ENCODE assay signal across 19 mouse cellular contexts in genomic region chr15:99431504-99431903, GRCm38 (mm10). TPM values are rescaled to one million over a fixed set of nuclear protein-coding genes. Genes with fewer than 3 reads are reported as not detected.
DNase-seq lines count a peak whose midpoint lies in the region; ATAC-seq and TF ChIP-seq lines count a peak whose summit lies in the region.
"Had no signal": no experiment of that assay in that cellular context is flagged by ENCODE, and none has a peak within 500 bp of the region (broad histone marks: within the 10 kb centered on the region; RNA-seq: fewer than 3 reads in every experiment).

No protein-coding gene starts in this region.

- no peak overlapping the region for H3K4me2 ChIP-seq in kidney, embryonic 14.5 days (replicated peaks; ENCODE audit: low read depth, low read length)
- no peak overlapping the region for H3K4me2 ChIP-seq in lung, postnatal 0 days (replicated peaks; ENCODE audit: low read depth, low read length)
- peak overlapping the region; percentile 79 for H3K4me2 ChIP-seq in myocyte (ENCODE audit: low read depth)
- no peak overlapping the region for H3K4me2 ChIP-seq in forebrain, embryonic 15.5 days (replicated peaks)
- H3K4me2 ChIP-seq: hindbrain, embryonic 15.5 days; midbrain, embryonic 15.5 days had no signal

- no peaks in the 10 kb centered on the region for H3K9me3 ChIP-seq in kidney, embryonic 14.5 days (ENCODE audit: control insufficient read depth, low read length)
- H3K9me3 ChIP-seq in lung, postnatal 0 days (ENCODE audit: low read length), result no peaks in the 10 kb centered on the region
- H3K9me3 ChIP-seq in forebrain, embryonic 15.5 days, result no peaks in the 10 kb centered on the region
- H3K9me3 ChIP-seq: forebrain, embryonic 10.5 days; hindbrain, embryonic 15.5 days; midbrain, embryonic 15.5 days had no signal

- peak overlapping the region; percentile 29 for H3K27ac ChIP-seq in heart, adult 2 months
- H3K27ac ChIP-seq in kidney, embryonic 14.5 days (ENCODE audit: low read depth, low read length), result peak overlapping the region; percentile 9; the same call in 1 of the 2 replicates
- no peak overlapping the region for H3K27ac ChIP-seq in lung, postnatal 0 days (ENCODE audit: low read length)
- no peak overlapping the region for H3K27ac ChIP-seq in forebrain, embryonic 15.5 days (replicated peaks)
- H3K27ac ChIP-seq: forebrain, embryonic 10.5 days; hindbrain, embryonic 15.5 days; kidney, postnatal 0 days; midbrain, embryonic 15.5 days had no signal

- H3K4me1 ChIP-seq in heart, adult 2 months (ENCODE audit: control insufficient read depth, insufficient read depth, low read length), result peaks cover 2% of the 10 kb centered on the region
- H3K4me1 ChIP-seq in kidney, embryonic 14.5 days (ENCODE audit: control insufficient read depth, insufficient read depth, low read length), result peaks cover 25% of the 10 kb centered on the region
- H3K4me1 ChIP-seq in lung, postnatal 0 days (ENCODE audit: insufficient read depth, low read depth, low read length), result 0 out of 2 replicates have a peak, but pooled peaks cover 3% of the 10 kb centered on the region
- H3K4me1 ChIP-seq in forebrain, embryonic 15.5 days, result peaks cover 12% of the 10 kb centered on the region

- no peak for TF ChIP-seq POLR2A in heart, adult 2 months (IDR thresholded peaks at IDR 0.05; ENCODE audit: insufficient read depth, low read depth, low read length)
- no peak for TF ChIP-seq POLR2A in myocyte (IDR thresholded peaks at IDR 0.05; ENCODE audit: insufficient read length, low read depth)

- no peak for TF ChIP-seq EP300 in heart, adult 2 months (IDR thresholded peaks at IDR 0.05; ENCODE audit: insufficient read depth, low read depth, low read length)
- no peak for TF ChIP-seq EP300 in lung, postnatal 0 days (IDR thresholded peaks at IDR 0.05)

- H3K4me3 ChIP-seq in heart, adult 2 months, result no peak overlapping the region
- H3K4me3 ChIP-seq in kidney, embryonic 14.5 days (ENCODE audit: low read length), result no peak overlapping the region
- H3K4me3 ChIP-seq in lung, postnatal 0 days (ENCODE audit: low read depth, low read length), result no peak overlapping the region
- H3K4me3 ChIP-seq in myocyte, result no peak overlapping the region
- H3K4me3 ChIP-seq in forebrain, embryonic 15.5 days, result no peak overlapping the region
- H3K4me3 ChIP-seq: forebrain, embryonic 10.5 days; hindbrain, embryonic 15.5 days; midbrain, embryonic 15.5 days had no signal

- no peak for DNase-seq in heart, adult 2 months
- DNase-seq in heart, adult 8-10 months (ENCODE audit: low spot score), result no peak
- DNase-seq in kidney, adult 18-20 months, result no peak
- peak; percentile 54 for DNase-seq in lung, postnatal 0 days (ENCODE audit: low spot score)
- no peak for DNase-seq in lung, postnatal 25 days (ENCODE audit: low spot score)
- DNase-seq: adrenal gland, postnatal 10 days; cerebellum, adult 8-10 months; cerebellum, postnatal 36 days; embryo, embryonic 11 days; layer of hippocampus, adult 9-11 months; lung, postnatal 36 days; thymus, postnatal 14 days had no signal

- H3ac ChIP-seq in myocyte (ENCODE audit: control insufficient read depth, insufficient read length), result no peak overlapping the region

- no peaks in the 10 kb centered on the region for H3K27me3 ChIP-seq in heart, adult 2 months (ENCODE audit: control insufficient read depth, insufficient read depth, low read length)
- H3K27me3 ChIP-seq in kidney, embryonic 14.5 days (ENCODE audit: control insufficient read depth, insufficient read depth, low read length), result no peaks in the 10 kb centered on the region
- no peaks in the 10 kb centered on the region for H3K27me3 ChIP-seq in lung, postnatal 0 days (replicated peaks; ENCODE audit: insufficient read depth, low read length)
- no peaks in the 10 kb centered on the region for H3K27me3 ChIP-seq in myocyte (ENCODE audit: control insufficient read depth, insufficient read depth, insufficient read length)
- H3K27me3 ChIP-seq in forebrain, embryonic 15.5 days, result no peaks in the 10 kb centered on the region
- H3K27me3 ChIP-seq: hindbrain, embryonic 15.5 days; midbrain, embryonic 15.5 days had no signal

- H3K9ac ChIP-seq in heart, adult 2 months (ENCODE audit: low read depth, low read length), result no peak overlapping the region
- no peak overlapping the region for H3K9ac ChIP-seq in kidney, embryonic 14.5 days (ENCODE audit: low read depth, low read length)
- no peak overlapping the region for H3K9ac ChIP-seq in lung, postnatal 0 days (replicated peaks; ENCODE audit: low read depth)
- no peak overlapping the region for H3K9ac ChIP-seq in forebrain, embryonic 15.5 days (replicated peaks)
- H3K9ac ChIP-seq: hindbrain, embryonic 15.5 days; midbrain, embryonic 15.5 days had no signal

- 58% methylated on average over 7 of the region's 7 CpGs for WGBS in heart, adult 2 months
- WGBS in kidney, embryonic 14.5 days, result 66% methylated on average over 7 of the region's 7 CpGs
- 62% methylated on average over 7 of the region's 7 CpGs for WGBS in lung, postnatal 0 days
- 85% methylated on average over 7 of the region's 7 CpGs for WGBS in forebrain, embryonic 15.5 days

- no peaks in the 10 kb centered on the region for H3K79me2 ChIP-seq in heart, adult 2 months (replicated peaks; ENCODE audit: control insufficient read depth, insufficient read depth, low read length)
- H3K79me2 ChIP-seq in myocyte (ENCODE audit: control insufficient read depth, insufficient read depth), result peaks cover 37% of the 10 kb centered on the region

- no peak for TF ChIP-seq CTCF in heart, adult 2 months (IDR thresholded peaks at IDR 0.05)
- TF ChIP-seq CTCF in lung, postnatal 0 days (IDR thresholded peaks at IDR 0.05), result no peak

- intact Hi-C loops in heart, adult 2 months (cut with DNase I), result no loop called here

- ATAC-seq in kidney, embryonic 14.5 days (ENCODE audit: low FRiP score, low TSS enrichment), result no peak
- peak; percentile 12; the same call in 1 of the 2 replicates for ATAC-seq in lung, postnatal 0 days
- ATAC-seq in forebrain, embryonic 15.5 days (replicated peaks), result no peak
- ATAC-seq: midbrain, embryonic 15.5 days had no signal

- H3K36me3 ChIP-seq in heart, adult 2 months (ENCODE audit: control insufficient read depth, insufficient read depth, low read length), result no peaks in the 10 kb centered on the region
- peaks cover 58% of the 10 kb centered on the region for H3K36me3 ChIP-seq in kidney, embryonic 14.5 days (ENCODE audit: control insufficient read depth, insufficient read depth, low read length)
- peaks cover 8% of the 10 kb centered on the region for H3K36me3 ChIP-seq in lung, postnatal 0 days (ENCODE audit: insufficient read depth, low read length)
- H3K36me3 ChIP-seq in myocyte (ENCODE audit: control insufficient read depth, insufficient read depth), result peaks cover 20% of the 10 kb centered on the region
- peaks cover 32% of the 10 kb centered on the region for H3K36me3 ChIP-seq in forebrain, embryonic 15.5 days

TF ChIP-seq in myocyte, 11 proteins besides CTCF, POLR2A, EP300 and RAD21:
- TF ChIP-seq CEBPB (IDR thresholded peaks at IDR 0.05; ENCODE audit: insufficient read depth, poor library complexity, severe bottlenecking) (no peak), MAX (IDR thresholded peaks at IDR 0.05; ENCODE audit: low read depth) (no peak), POLR2AphosphoS2 (IDR thresholded peaks at IDR 0.05; ENCODE audit: insufficient read length, low read depth) (peak; percentile 49), MYOG (IDR thresholded peaks at IDR 0.05; ENCODE audit: control insufficient read depth in 1 of 3, insufficient read depth in 1 of 3, insufficient read length in 2 of 3, low read depth in 2 of 3) (peak in 2 of 3 experiments; percentile 86 to 92), SRF (IDR thresholded peaks at IDR 0.05; ENCODE audit: control insufficient read depth, insufficient read length, low read depth) (no peak), TCF3 (IDR thresholded peaks at IDR 0.05; ENCODE audit: insufficient read length, low read depth) (no peak), MYOD1 (IDR thresholded peaks at IDR 0.05; ENCODE audit: control insufficient read depth in 1 of 3, insufficient read length in 2 of 3, low read depth in 2 of 3) (peak in 2 of 3 experiments; percentile 94 to 96), REST (IDR thresholded peaks at IDR 0.05; ENCODE audit: insufficient read depth, insufficient read length) (no peak), E2F4 (IDR thresholded peaks at IDR 0.05; ENCODE audit: insufficient read depth) (no peak), USF1 (IDR thresholded peaks at IDR 0.05; ENCODE audit: low read depth) (no peak), TCF12 (IDR thresholded peaks at IDR 0.05; ENCODE audit: insufficient read depth, poor library complexity, severe bottlenecking) (peak; percentile 52)
TF ChIP-seq in myocyte: peak in this region for 4.

RNA-seq across cellular contexts. Expression of gene Nckap5l, which starts 26.0 kb away (rescaled TPM):
- 1 to 10 TPM; 4.2 to 5.2 TPM for total RNA-seq in heart, adult 2 months (2021)
- 3.5 and 4.5 TPM in 2 replicates for polyA plus RNA-seq in heart, adult 2 months (2012; rRNA removed)
- 1 to 10 TPM; 3.2 to 5.2 (median 4.4) TPM for total RNA-seq in heart, adult 8-10 months (2022)
- 9.3 and 11.8 TPM in 2 replicates for polyA plus RNA-seq in kidney, embryonic 14.5 days (2014; fragmentation: Nextera tagmentation; extraction: Ambion mirVana)
- 5.2 and 6.0 TPM in 2 replicates for polyA plus RNA-seq in lung, postnatal 0 days (2015; fragmentation: Nextera tagmentation; extraction: Ambion mirVana)
- polyA plus RNA-seq in myocyte (2012; fragmentation: generic; extraction: Trizol), result 40.9 TPM
- polyA plus RNA-seq in forebrain, embryonic 15.5 days (2015; fragmentation: Nextera tagmentation; extraction: Ambion mirVana), result 11.0 and 12.4 TPM in 2 replicates

RNA-seq across cellular contexts. Expression of gene Tmbim6, which starts 38.8 kb away (rescaled TPM):
- 100 to 1,000 TPM; 207 to 253 TPM for total RNA-seq in heart, adult 2 months (2021)
- 334 and 409 TPM in 2 replicates for polyA plus RNA-seq in heart, adult 2 months (2012; rRNA removed)
- total RNA-seq in heart, adult 8-10 months (2022), result 100 to 1,000 TPM; 230 to 269 (median 248) TPM
- polyA plus RNA-seq in kidney, embryonic 14.5 days (2014; fragmentation: Nextera tagmentation; extraction: Ambion mirVana), result 321 and 409 TPM in 2 replicates
- polyA plus RNA-seq in lung, postnatal 0 days (2015; fragmentation: Nextera tagmentation; extraction: Ambion mirVana), result 669 and 693 TPM in 2 replicates
- 691 TPM for polyA plus RNA-seq in myocyte (2012; fragmentation: generic; extraction: Trizol)
- polyA plus RNA-seq in forebrain, embryonic 15.5 days (2015; fragmentation: Nextera tagmentation; extraction: Ambion mirVana), result 250 and 263 TPM in 2 replicates

RNA-seq across cellular contexts. Expression of gene Bcdin3d, which starts 43.0 kb away (rescaled TPM):
- 1 to 10 TPM; 2.5 to 3.1 TPM for total RNA-seq in heart, adult 2 months (2021)
- 4.2 and 4.3 TPM in 2 replicates for polyA plus RNA-seq in heart, adult 2 months (2012; rRNA removed)
- total RNA-seq in heart, adult 8-10 months (2022), result 1 to 10 TPM; 3.0 to 3.4 (median 3.3) TPM
- 13.2 and 16.9 TPM in 2 replicates for polyA plus RNA-seq in kidney, embryonic 14.5 days (2014; fragmentation: Nextera tagmentation; extraction: Ambion mirVana)
- polyA plus RNA-seq in lung, postnatal 0 days (2015; fragmentation: Nextera tagmentation; extraction: Ambion mirVana), result 11.2 and 11.5 TPM in 2 replicates
- 11.8 TPM for polyA plus RNA-seq in myocyte (2012; fragmentation: generic; extraction: Trizol)
- 24.7 and 25.5 TPM in 2 replicates for polyA plus RNA-seq in forebrain, embryonic 15.5 days (2015; fragmentation: Nextera tagmentation; extraction: Ambion mirVana)

Comparison
In these comparisons a context has a peak if more than half of its experiments do, and no peak if none do; other contexts are left out.
1. H3K27ac ChIP-seq: peak in heart, adult 2 months (single experiment) and kidney, embryonic 14.5 days (single experiment); none in lung, postnatal 0 days (single experiment) and forebrain, embryonic 15.5 days (single experiment).